Mouse (Mus musculus) hindbrain, embryonic 14.5 days (tissue): ENCODE measurements around the gene Larp4. TPM values are rescaled to one million over a fixed set of nuclear protein-coding genes. Genes with fewer than 3 reads are reported as not detected.

Experiments used
- ATAC-seq: fragments of 200-750 bp; cut with Nextera tagmentation; 2 replicates; pipeline ENCODE4 v1.8.0; 2017; ENCODE audit warnings: moderate number of reproducible peaks, mild to moderate bottlenecking, moderate TSS enrichment, moderate library complexity; ENCODE audit not compliant: low FRiP score
- DNase-seq: peaks from one replicate; pipeline ENCODE4 v3.0.0-alpha.2; 2015; ENCODE audit warnings: low spot score
- H3K27ac ChIP-seq: fragments of 300-500 bp; sonication (generic); 2 replicates; pipeline ENCODE4 v1.5.1; 2014; ENCODE audit warnings: mild to moderate bottlenecking, moderate library complexity
- H3K27me3 ChIP-seq: fragments of 300-500 bp; sonication (generic); 2 replicates; pipeline ENCODE4 v1.6.1; 2014; ENCODE audit warnings: mild to moderate bottlenecking, low read length, mixed read lengths; ENCODE audit not compliant: control insufficient read depth, insufficient read depth
- H3K36me3 ChIP-seq: fragments of 300-500 bp; sonication (generic); replicated peaks from 2 replicates; pipeline ENCODE4 v1.6.1; 2014; ENCODE audit not compliant: control insufficient read depth, insufficient read depth
- H3K4me1 ChIP-seq: fragments of 300-500 bp; sonication (generic); replicated peaks from 2 replicates; pipeline ENCODE4 v1.6.1; 2014; ENCODE audit warnings: antibody characterized with exemption, low read length, mixed read lengths; ENCODE audit not compliant: control insufficient read depth, insufficient read depth
- H3K4me2 ChIP-seq: fragments of 300-500 bp; sonication (generic); replicated peaks from 2 replicates; pipeline ENCODE4 v1.6.1; 2014; ENCODE audit warnings: mild to moderate bottlenecking, moderate library complexity
- H3K4me3 ChIP-seq: fragments of 300-500 bp; sonication (generic); replicated peaks from 2 replicates; pipeline ENCODE4 v1.5.1; 2014; ENCODE audit warnings: mild to moderate bottlenecking, low read length
- H3K9ac ChIP-seq: fragments of 300-500 bp; sonication (generic); 2 replicates; pipeline ENCODE4 v1.6.1; 2014
- H3K9me3 ChIP-seq: fragments of 300-500 bp; sonication (generic); 2 replicates; pipeline ENCODE4 v1.6.1; 2016; ENCODE audit warnings: low read length; ENCODE audit not compliant: control insufficient read depth
- WGBS: fragments of 180-500 bp; shearing (Covaris S2); extraction: QIAGEN DNeasy Blood & Tissue Kit; methylation state at CpG from one replicate; pipeline ENCODE4 v1.1.7; 2014; 5-methylcytosine and 5-hydroxymethylcytosine counted together
- polyA plus RNA-seq: library from polyadenylated mRNA; unstranded; fragments of >200 nt; fragmentation: Nextera tagmentation; extraction: Ambion mirVana; gene quantifications from 2 replicates; pipeline ENCODE4 v1.2.1, GENCODE M21; 2014

Larp4 gene
- polyA plus RNA-seq, 1 experiment from 2014 or later, result 25.9 TPM

- H3K27me3 ChIP-seq, result no peaks in the 10 kb centered on the region
- H3K27ac ChIP-seq, result no peak overlapping the region
- H3K4me3 ChIP-seq, result no peak overlapping the region
- ATAC-seq (no peak), DNase-seq (no peak)
- H3K9ac ChIP-seq, result no peak overlapping the region
- no peak overlapping the region for H3K4me2 ChIP-seq
- H3K36me3 ChIP-seq, result no peaks in the 10 kb centered on the region
- H3K9me3 ChIP-seq, result no peaks in the 10 kb centered on the region
- 88% methylated on average over 8 of the region's 8 CpGs for WGBS
- H3K4me1 ChIP-seq, result no peaks in the 10 kb centered on the region
Observed at GRCm38 (mm10) chr15:100029497-100029896, 59.6 kb downstream of the Larp4 start.

GRCm38 (mm10) chr15:100029900-100030299 is 60.0 kb downstream of the Larp4 start:
- ATAC-seq, result no peak
- 97% methylated on average over 2 of the region's 2 CpGs for WGBS
- no peaks in the 10 kb centered on the region for H3K36me3 ChIP-seq
- H3K4me2 ChIP-seq, result no peak overlapping the region
- no peak overlapping the region for H3K27ac ChIP-seq
- H3K9me3 ChIP-seq, result no peaks in the 10 kb centered on the region
- no peak overlapping the region for H3K9ac ChIP-seq
- no peaks in the 10 kb centered on the region for H3K27me3 ChIP-seq
- no peak for DNase-seq
- no peak overlapping the region for H3K4me3 ChIP-seq
- no peaks in the 10 kb centered on the region for H3K4me1 ChIP-seq

- Histone ChIP-seq H3K9ac (no peak overlapping the region), H3K4me1 (no peaks in the 10 kb centered on the region), H3K36me3 (no peaks in the 10 kb centered on the region), H3K27me3 (no peaks in the 10 kb centered on the region), H3K4me2 (no peak overlapping the region), H3K9me3 (no peaks in the 10 kb centered on the region), H3K4me3 (no peak overlapping the region), H3K27ac (no peak overlapping the region)
- no peak for DNase-seq
- WGBS, result 89% methylated on average over 3 of the region's 3 CpGs
- ATAC-seq, result no peak
Observed at GRCm38 (mm10) chr15:100032546-100032945, 62.7 kb downstream of the Larp4 start.

DNA sequence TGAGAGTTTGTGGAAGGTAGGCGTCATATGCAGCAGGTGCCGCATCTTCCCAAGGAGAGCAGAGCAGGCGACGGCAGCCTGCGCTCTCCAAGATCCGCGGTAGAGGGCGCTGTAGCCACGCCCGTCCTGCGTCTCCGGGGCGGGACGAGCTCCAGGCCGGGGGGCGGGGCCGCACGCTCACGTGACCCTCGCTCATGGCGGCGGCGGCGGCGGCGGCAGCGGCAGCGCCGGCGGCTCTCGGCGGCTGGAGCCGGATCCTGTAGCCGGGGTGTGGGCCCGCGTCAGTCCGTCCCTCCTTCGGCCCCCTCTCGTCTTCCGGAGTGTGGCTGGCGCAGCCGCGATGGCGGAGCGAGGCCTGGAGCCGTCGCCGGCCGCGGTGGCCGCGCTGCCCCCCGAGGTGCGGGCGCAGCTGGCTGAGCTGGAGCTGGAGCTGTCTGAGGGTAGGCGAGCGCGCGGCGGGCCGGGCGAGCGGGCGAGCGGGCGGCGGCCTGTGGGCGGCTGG is 68.7 kb downstream of the Larp4 start, which contains the start of gene Dip2b:
TSS of gene Dip2b (plus strand) at position 195 of the 502 bp plus-strand sequence.
- under 1% methylated on average over 45 of the region's 68 CpGs for WGBS
- DNase-seq (peak; percentile 100), ATAC-seq (peak; percentile 91)
- peak within 1 kb of the TSS; percentile 68 for H3K4me2 ChIP-seq
- no peaks in the 10 kb centered on the region for H3K36me3 ChIP-seq
- H3K27ac ChIP-seq, result peak within 1 kb of the TSS; percentile 99
- peak within 1 kb of the TSS; percentile 100 for H3K9ac ChIP-seq
- H3K9me3 ChIP-seq, result no peaks in the 10 kb centered on the region
- H3K4me1 ChIP-seq, result peaks cover 31% of the 10 kb centered on the region
- no peaks in the 10 kb centered on the region for H3K27me3 ChIP-seq
- H3K4me3 ChIP-seq, result peak within 1 kb of the TSS; percentile 99

DNA sequence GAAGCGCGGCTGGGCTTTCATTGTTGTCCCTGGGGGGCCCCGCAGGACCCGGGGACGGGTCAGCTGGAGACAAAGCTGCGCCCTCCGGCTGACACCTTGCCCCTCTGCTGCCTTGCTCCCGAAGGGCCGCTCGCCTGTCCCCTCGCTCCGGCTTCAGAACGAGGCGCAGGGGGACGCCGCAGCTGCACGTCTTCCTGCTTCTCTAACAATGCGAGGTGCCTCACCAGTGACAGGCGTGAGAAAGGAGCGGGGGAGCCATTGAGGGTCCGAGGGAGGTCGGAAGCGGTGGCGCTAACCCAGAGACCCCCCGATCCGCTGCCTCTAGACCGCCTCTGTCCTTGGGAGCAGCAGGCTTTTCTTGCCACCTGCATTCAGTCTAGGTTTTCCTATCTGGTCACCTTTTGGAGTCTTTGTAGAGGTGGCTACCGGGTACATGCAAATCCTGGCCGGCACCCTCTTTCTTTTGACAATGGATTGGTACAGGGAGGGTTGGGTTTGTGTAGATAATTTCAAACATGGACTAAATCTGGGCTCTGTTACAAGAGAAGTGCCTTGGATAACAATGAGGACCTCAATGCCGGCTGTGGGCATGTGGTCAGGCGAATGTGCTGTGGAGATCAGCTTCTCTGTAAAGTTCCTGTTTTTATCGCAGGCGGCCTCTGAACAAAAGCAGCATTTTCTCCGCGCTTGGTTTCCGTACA is 69.3 kb downstream of the Larp4 start:
- H3K9me3 ChIP-seq, result no peaks in the 10 kb centered on the region
- peak overlapping the region; percentile 68 for H3K4me2 ChIP-seq
- peak overlapping the region; percentile 100 for H3K9ac ChIP-seq
- ATAC-seq (peak; percentile 67), DNase-seq (peak; percentile 67)
- no peaks in the 10 kb centered on the region for H3K27me3 ChIP-seq
- H3K4me1 ChIP-seq, result peaks cover 31% of the 10 kb centered on the region
- no peaks in the 10 kb centered on the region for H3K36me3 ChIP-seq
- peak overlapping the region; percentile 99 for H3K27ac ChIP-seq
- under 1% methylated on average over 31 of the region's 36 CpGs for WGBS
- peak overlapping the region; percentile 99 for H3K4me3 ChIP-seq

DNA sequence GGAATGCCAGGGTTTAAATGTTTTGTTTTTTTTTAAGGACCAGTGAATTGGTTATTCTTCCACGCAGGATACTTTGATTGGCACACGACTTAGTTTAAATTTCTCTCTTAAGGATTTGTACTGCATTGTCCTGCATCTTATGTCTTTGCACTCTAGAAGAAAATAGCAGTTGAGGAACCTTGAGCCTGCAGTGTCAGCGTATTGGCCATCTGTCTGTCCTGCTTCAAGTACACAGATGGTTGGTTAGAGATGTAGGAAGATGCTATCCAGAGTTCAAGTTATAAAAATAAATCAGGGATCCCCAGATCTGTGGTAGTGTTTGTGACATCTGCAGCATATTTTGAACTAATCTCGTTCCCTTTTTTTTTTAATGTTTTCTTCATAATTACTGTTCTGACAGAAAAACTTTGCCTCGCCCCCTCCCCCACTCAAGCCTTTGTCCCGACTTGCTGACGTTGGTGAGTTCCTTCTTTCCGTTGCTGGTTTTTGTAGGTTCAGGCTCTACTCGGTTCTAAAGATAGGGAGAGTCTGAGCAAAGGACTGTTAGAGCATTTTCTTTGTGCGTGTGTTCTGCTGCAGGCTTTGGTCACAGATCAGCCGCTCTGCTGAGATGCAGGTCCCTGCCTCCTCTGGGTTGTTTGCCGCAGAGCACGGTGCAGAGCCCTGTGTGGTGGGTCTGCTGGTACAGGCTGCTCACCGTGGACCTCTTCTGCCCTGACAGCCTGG is 70.8 kb downstream of the Larp4 start:
- H3K27me3 ChIP-seq, result no peaks in the 10 kb centered on the region
- H3K9me3 ChIP-seq, result no peaks in the 10 kb centered on the region
- WGBS, result 22% methylated on average over 14 of the region's 14 CpGs
- H3K36me3 ChIP-seq, result no peaks in the 10 kb centered on the region; the same call in 1 of the 2 replicates
- H3K9ac ChIP-seq, result peak overlapping the region; percentile 100
- H3K4me3 ChIP-seq, result peak overlapping the region; percentile 99
- peak overlapping the region; percentile 29; the same call in 1 of the 2 replicates for H3K27ac ChIP-seq
- peaks cover 41% of the 10 kb centered on the region for H3K4me1 ChIP-seq
- DNase-seq (peak; percentile 37), ATAC-seq (no peak)
- H3K4me2 ChIP-seq, result peak overlapping the region; percentile 68

DNA sequence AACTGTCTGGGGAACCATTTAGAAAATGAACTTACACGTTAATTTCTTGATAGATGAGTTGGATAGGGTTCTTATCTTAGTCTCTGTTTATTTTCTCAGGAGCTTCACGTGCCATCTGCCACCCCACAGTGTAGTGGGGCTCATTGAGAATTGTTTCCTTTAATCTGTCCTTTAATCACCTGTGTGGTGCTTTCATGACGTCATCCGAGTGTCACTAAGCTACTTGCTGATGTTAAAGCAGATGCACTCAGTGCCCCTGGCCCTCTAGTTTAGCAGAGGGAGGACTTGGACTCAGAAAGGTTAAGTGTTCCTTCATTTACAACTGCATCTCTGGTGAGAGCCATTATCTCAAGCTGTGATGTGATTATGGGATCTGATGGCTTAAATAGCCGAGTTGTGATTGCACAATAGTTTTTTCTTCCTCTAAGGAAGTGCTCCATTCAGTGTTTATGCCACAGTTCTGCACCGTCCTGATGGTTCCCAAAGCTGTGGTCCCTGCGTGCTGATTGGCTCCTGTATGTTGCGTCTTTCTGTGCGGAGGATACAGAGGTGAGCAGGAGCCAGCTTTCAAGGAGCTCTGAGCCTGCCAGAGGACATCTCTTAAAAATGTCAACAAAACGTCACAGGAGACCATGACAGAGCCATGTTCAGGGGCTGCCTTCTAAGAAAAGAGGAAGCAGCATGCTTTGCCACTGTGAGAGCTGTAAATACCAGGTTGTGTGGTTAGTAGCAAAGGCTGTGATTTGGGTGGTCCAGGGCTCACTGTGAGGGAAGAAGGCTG is 71.6 kb downstream of the Larp4 start:
- Histone ChIP-seq H3K4me3 (peak overlapping the region; percentile 99), H3K9ac (peak overlapping the region; percentile 100), H3K36me3 (no peaks in the 10 kb centered on the region; the same call in 1 of the 2 replicates), H3K27me3 (no peaks in the 10 kb centered on the region), H3K4me1 (peaks cover 45% of the 10 kb centered on the region), H3K4me2 (peak overlapping the region; percentile 68), H3K27ac (peak overlapping the region; percentile 29; the same call in 1 of the 2 replicates), H3K9me3 (no peaks in the 10 kb centered on the region)
- 40% methylated on average over 10 of the region's 10 CpGs for WGBS
- DNase-seq, result no peak
- no peak for ATAC-seq

GRCm38 (mm10) chr15:100042048-100042400 is 72.2 kb downstream of the Larp4 start:
- H3K4me2 ChIP-seq, result peak overlapping the region; percentile 68
- 0 out of 2 replicates have a peak overlapping the region, but pooled peaks have one; percentile 100 for H3K9ac ChIP-seq
- H3K4me3 ChIP-seq, result no peak overlapping the region
- H3K27ac ChIP-seq, result no peak overlapping the region
- WGBS, result 84% methylated on average over 9 of the region's 9 CpGs
- DNase-seq (no peak), ATAC-seq (no peak)
- no peaks in the 10 kb centered on the region for H3K9me3 ChIP-seq
- no peaks in the 10 kb centered on the region; the same call in 1 of the 2 replicates for H3K36me3 ChIP-seq
- no peaks in the 10 kb centered on the region for H3K27me3 ChIP-seq
- peaks cover 45% of the 10 kb centered on the region for H3K4me1 ChIP-seq

DNA sequence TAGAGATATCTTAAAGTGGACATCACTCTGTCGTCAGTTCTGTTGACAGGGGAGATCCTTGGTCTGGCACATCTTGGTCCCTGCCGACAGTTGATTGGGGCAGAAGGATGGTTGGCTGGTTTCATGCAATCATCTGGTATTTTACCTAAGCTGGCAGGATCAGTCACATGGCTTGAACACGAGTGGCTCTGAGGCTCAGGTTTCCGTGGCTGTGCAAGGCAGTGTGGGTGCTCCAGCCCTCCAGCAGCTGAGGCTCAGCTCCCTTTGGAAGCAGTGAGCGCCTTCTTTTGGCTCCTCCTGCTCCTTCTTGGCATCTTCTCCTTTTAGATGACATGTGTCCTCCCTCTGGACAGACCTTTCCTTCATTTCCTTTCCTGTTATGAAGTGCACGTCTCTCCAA is 75.7 kb downstream of the Larp4 start:
- Histone ChIP-seq H3K4me3 (no peak overlapping the region), H3K27ac (no peak overlapping the region), H3K27me3 (no peaks in the 10 kb centered on the region), H3K4me2 (no peak overlapping the region), H3K4me1 (peaks cover 35% of the 10 kb centered on the region), H3K36me3 (peaks cover 7% of the 10 kb centered on the region), H3K9ac (no peak overlapping the region), H3K9me3 (no peaks in the 10 kb centered on the region)
- ATAC-seq (no peak), DNase-seq (no peak)
- 54% methylated on average over 6 of the region's 6 CpGs for WGBS
